Mouse (Mus musculus): Measurements from ENCODE around the gene Ppm1f. TPM values are rescaled to one million over a fixed set of nuclear protein-coding genes. Genes with fewer than 3 reads are reported as not detected.
"Not testable (repeated sequence)": the region's sequence is repeated elsewhere in the genome, so short reads cannot be mapped to it uniquely, and the experiment has no call there.

Ppm1f gene
- polyA plus RNA-seq (2016; fragmentation: Nextera tagmentation; extraction: Ambion mirVana) = 29.2 and 41.0 TPM in 2 replicates

GRCm38 (mm10) chr16:16896382-16897055 lies at the start of gene Ppm1f:
Ppm1f (plus strand) TSS chr16:16896469.
- 1% methylated on average over 29 of the region's 29 CpGs for WGBS
- H3K9me3 ChIP-seq = no peaks in the 10 kb centered on the region
- DNase-seq (ENCODE audit: low spot score) = peak; percentile 96
- H3K4me1 ChIP-seq = peaks cover 13% of the 10 kb centered on the region
- peak within 1 kb of the TSS; percentile 75 for H3K4me3 ChIP-seq
- peak within 1 kb of the TSS; percentile 88 for H3K27ac ChIP-seq
- H3K36me3 ChIP-seq = peaks cover 35% of the 10 kb centered on the region
- H3K27me3 ChIP-seq (ENCODE audit: insufficient read depth, poor library complexity, severe bottlenecking) = no peaks in the 10 kb centered on the region

GRCm38 (mm10) chr16:16849196-16849595 lies 47.1 kb upstream of the Ppm1f start:
- Histone ChIP-seq H3K4me3 (no peak overlapping the region), H3K4me1 (no peaks in the 10 kb centered on the region), H3K36me3 (no peaks in the 10 kb centered on the region), H3K27ac (no peak overlapping the region), H3K27me3 (ENCODE audit: insufficient read depth, poor library complexity, severe bottlenecking) (no peaks in the 10 kb centered on the region), H3K9me3 (no peaks in the 10 kb centered on the region)
- DNase-seq (ENCODE audit: low spot score) = no peak

GRCm38 (mm10) chr16:16852411-16852810 lies 43.9 kb upstream of the Ppm1f start:
- no peak overlapping the region for H3K27ac ChIP-seq
- WGBS = 82% methylated on average over 3 of the region's 3 CpGs
- H3K4me1 ChIP-seq = no peaks in the 10 kb centered on the region
- H3K27me3 ChIP-seq (ENCODE audit: insufficient read depth, poor library complexity, severe bottlenecking) = no peaks in the 10 kb centered on the region
- H3K4me3 ChIP-seq = no peak overlapping the region
- no peaks in the 10 kb centered on the region for H3K36me3 ChIP-seq
- DNase-seq (ENCODE audit: low spot score) = no peak
- no peaks in the 10 kb centered on the region for H3K9me3 ChIP-seq

DNA sequence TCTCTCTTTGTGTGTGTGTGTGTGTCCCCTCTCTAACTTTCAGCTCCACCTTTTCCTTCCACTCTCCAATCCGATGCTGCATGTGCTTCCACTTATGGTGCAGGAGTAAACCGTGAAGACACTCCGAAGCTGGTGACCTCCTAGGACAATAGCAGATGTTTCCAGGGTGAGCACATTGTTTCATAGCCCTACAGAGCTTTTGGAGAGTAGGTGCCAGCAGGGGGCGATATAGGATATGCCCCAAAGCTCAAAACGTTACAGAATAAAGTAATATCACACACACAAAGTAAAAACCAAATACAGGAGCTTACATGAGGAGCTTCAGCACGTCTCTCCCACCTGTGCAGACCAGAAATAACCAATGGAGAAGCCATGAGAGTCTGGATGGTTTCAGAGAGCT lies 41.4 kb upstream of the Ppm1f start:
- H3K4me3 ChIP-seq = no peak overlapping the region
- DNase-seq (ENCODE audit: low spot score) = peak; percentile 71

DNA sequence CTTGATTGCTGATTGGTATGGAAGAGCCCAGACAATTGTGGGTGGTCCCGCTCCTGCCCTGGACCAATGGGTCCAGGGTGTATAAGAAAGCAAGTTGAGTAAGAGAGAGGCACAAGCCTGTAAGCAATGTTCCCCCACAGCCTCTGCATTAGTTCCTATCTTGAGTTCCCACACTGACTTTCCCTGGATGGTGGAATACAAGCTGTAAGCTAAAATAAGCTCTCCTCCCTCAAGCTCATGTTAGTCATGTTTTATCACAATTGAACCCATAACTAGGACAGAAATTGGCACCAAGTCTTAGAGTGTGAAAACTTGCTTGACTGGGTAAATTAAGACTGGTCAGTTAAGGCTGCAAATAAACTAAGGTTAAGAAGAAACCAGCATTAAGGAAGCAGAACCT lies 40.7 kb upstream of the Ppm1f start:
- H3K4me1 ChIP-seq = no peaks in the 10 kb centered on the region
- 91% methylated on average over 1 of the region's 1 CpGs for whole genome bisulfite sequencing
- no peak for DNase-seq (ENCODE audit: low spot score)

More for the DNA sequence above, 41.4 kb upstream of the Ppm1f start:
- Histone ChIP-seq H3K9me3 (no peaks in the 10 kb centered on the region), H3K36me3 (no peaks in the 10 kb centered on the region), H3K4me1 (no peaks in the 10 kb centered on the region), H3K27ac (no peak overlapping the region), H3K27me3 (ENCODE audit: insufficient read depth, poor library complexity, severe bottlenecking) (no peaks in the 10 kb centered on the region)
- 33% methylated on average over 6 of the region's 6 CpGs for WGBS

DNA sequence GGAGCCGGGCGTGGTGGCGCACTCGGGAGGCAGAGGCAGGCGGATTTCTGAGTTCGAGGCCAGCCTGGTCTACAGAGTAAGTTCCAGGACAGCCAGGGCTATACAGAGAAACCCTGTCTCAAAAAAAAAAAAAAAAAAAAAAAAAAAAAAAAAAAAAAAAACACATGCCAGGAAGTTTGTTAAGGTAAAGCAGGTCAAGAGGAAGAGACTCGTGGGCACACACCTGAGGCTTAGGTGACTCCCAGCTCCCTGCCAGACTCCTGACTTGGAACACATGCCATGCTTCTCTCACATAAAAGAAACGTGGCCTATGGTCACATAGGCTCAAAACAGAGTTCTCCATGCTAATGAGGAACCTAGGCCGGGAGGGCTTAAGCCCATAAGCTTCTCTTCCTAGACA lies 40.2 kb upstream of the Ppm1f start:
- H3K4me3 ChIP-seq; H3K9me3 ChIP-seq; H3K27me3 ChIP-seq (ENCODE audit: insufficient read depth, poor library complexity, severe bottlenecking); DNase-seq (ENCODE audit: low spot score); H3K27ac ChIP-seq; H3K4me1 ChIP-seq; H3K36me3 ChIP-seq: not testable (repeated sequence)
- 82% methylated on average over 9 of the region's 9 CpGs for WGBS

More for the DNA sequence above, 40.7 kb upstream of the Ppm1f start:
- Histone ChIP-seq H3K4me3 (no peak overlapping the region), H3K9me3 (no peaks in the 10 kb centered on the region), H3K27ac (no peak overlapping the region), H3K36me3 (no peaks in the 10 kb centered on the region), H3K27me3 (ENCODE audit: insufficient read depth, poor library complexity, severe bottlenecking) (no peaks in the 10 kb centered on the region)

DNA sequence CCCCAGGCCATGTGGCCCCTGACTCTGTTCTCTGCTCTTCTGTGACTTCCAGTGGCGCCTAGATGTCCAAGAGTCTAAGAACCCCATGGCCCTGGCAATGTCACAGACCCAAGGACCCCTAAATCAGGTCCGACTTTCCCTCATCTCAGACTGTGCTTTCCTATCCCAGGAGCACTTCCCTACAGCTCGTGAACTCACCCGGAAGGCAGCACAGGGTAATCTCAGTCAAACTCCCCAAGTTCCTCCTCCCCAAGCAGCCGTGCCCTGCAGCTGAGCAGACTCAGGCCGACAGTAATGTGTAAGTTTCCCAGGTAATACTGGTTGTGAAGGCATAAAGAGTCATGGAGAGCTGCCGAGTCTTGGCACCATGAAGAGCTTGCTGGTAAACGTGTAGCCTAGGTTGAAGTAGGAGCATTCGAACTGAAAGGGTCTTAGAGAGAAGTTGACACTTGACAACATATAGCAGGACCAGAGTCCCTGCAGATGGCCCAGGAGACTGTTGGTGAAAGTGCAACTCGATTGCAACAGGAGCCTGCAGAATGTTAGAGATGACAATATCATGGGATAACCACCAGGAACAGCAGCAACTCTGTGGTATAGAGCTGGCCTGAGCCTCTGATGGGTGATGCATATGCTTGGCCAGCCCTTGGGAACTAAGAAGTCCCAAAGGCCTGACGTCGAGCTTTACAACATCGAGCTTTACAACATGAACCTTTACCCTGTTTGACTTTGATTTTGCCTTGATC lies 39.4 kb upstream of the Ppm1f start:
- Histone ChIP-seq H3K27me3 (ENCODE audit: insufficient read depth, poor library complexity, severe bottlenecking) (no peaks in the 10 kb centered on the region), H3K9me3 (no peaks in the 10 kb centered on the region), H3K4me3 (no peak overlapping the region), H3K27ac (no peak overlapping the region), H3K36me3 (no peaks in the 10 kb centered on the region), H3K4me1 (no peaks in the 10 kb centered on the region)
- peak; percentile 69 for DNase-seq (ENCODE audit: low spot score)
- 68% methylated on average over 13 of the region's 13 CpGs for WGBS

- WGBS = 65% methylated on average over 3 of the region's 3 CpGs
- no peaks in the 10 kb centered on the region for H3K27me3 ChIP-seq (ENCODE audit: insufficient read depth, poor library complexity, severe bottlenecking)
- H3K4me3 ChIP-seq = no peak overlapping the region
- H3K4me1 ChIP-seq = peaks cover 5% of the 10 kb centered on the region; the same call in 1 of the 2 replicates
- DNase-seq (ENCODE audit: low spot score) = peak; percentile 70
- H3K9me3 ChIP-seq = no peaks in the 10 kb centered on the region
- H3K36me3 ChIP-seq = no peaks in the 10 kb centered on the region
- no peak overlapping the region for H3K27ac ChIP-seq
Observed at GRCm38 (mm10) chr16:16862288-16862687, 34.0 kb upstream of the Ppm1f start.

- DNase-seq (ENCODE audit: low spot score) = no peak
- H3K27me3 ChIP-seq (ENCODE audit: insufficient read depth, poor library complexity, severe bottlenecking) = no peaks in the 10 kb centered on the region
- no peaks in the 10 kb centered on the region for H3K9me3 ChIP-seq
- peaks cover 5% of the 10 kb centered on the region; the same call in 1 of the 2 replicates for H3K4me1 ChIP-seq
- 63% methylated on average over 2 of the region's 2 CpGs for WGBS
- H3K27ac ChIP-seq = no peak within 1 kb of the TSS
- H3K36me3 ChIP-seq = no peaks in the 10 kb centered on the region
- no peak within 1 kb of the TSS for H3K4me3 ChIP-seq
Observed at GRCm38 (mm10) chr16:16863978-16864377, 32.3 kb upstream of the Ppm1f start, which contains the start of gene Igll1. Igll1 (minus strand) TSS chr16:16863985.

- Histone ChIP-seq H3K9me3 (no peaks in the 10 kb centered on the region), H3K4me1 (peaks cover 5% of the 10 kb centered on the region; the same call in 1 of the 2 replicates), H3K27me3 (ENCODE audit: insufficient read depth, poor library complexity, severe bottlenecking) (no peaks in the 10 kb centered on the region), H3K36me3 (no peaks in the 10 kb centered on the region), H3K27ac (no peak overlapping the region), H3K4me3 (no peak overlapping the region)
- no peak for DNase-seq (ENCODE audit: low spot score)
Observed at GRCm38 (mm10) chr16:16865217-16865616, 31.1 kb upstream of the Ppm1f start.

- H3K4me3 ChIP-seq = no peak overlapping the region
- peaks cover 5% of the 10 kb centered on the region; the same call in 1 of the 2 replicates for H3K4me1 ChIP-seq
- peak; percentile 75 for DNase-seq (ENCODE audit: low spot score)
- no peaks in the 10 kb centered on the region for H3K9me3 ChIP-seq
- no peaks in the 10 kb centered on the region for H3K27me3 ChIP-seq (ENCODE audit: insufficient read depth, poor library complexity, severe bottlenecking)
- 48% methylated on average over 4 of the region's 5 CpGs for WGBS
- no peaks in the 10 kb centered on the region for H3K36me3 ChIP-seq
- H3K27ac ChIP-seq = no peak overlapping the region
Observed at GRCm38 (mm10) chr16:16865696-16866561, 30.3 kb upstream of the Ppm1f start.

DNA sequence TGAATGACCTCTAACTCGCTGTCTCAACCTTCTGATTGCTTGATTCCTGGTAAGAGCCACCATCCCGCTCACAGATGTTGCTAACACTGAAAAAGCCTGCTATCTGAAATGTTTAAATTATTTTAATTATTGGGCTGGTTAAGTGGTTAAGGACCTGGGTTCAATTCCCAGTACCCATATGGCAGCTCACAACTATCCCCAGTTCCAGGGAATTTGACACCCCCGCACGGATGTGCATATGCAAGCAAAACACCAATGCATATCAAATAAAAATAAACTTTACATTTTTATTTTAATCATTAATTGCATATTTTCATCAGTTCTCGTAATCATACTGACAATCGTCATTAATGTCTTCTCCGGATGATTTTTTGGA lies 26.0 kb upstream of the Ppm1f start:
- no peaks in the 10 kb centered on the region for H3K27me3 ChIP-seq (ENCODE audit: insufficient read depth, poor library complexity, severe bottlenecking)
- peak overlapping the region; percentile 80 for H3K4me3 ChIP-seq
- peaks cover 12% of the 10 kb centered on the region; the same call in 1 of the 2 replicates for H3K4me1 ChIP-seq
- peak overlapping the region; percentile 95 for H3K27ac ChIP-seq
- peaks cover 4% of the 10 kb centered on the region; the same call in 1 of the 2 replicates for H3K36me3 ChIP-seq
- WGBS = 38% methylated on average over 7 of the region's 7 CpGs
- DNase-seq (ENCODE audit: low spot score) = no peak
- no peaks in the 10 kb centered on the region for H3K9me3 ChIP-seq
